7 mouse cellular contexts compared by ENCODE assay signal in genomic region chr10:83648131-83649020, GRCm38 (mm10). TPM values are rescaled to one million over a fixed set of nuclear protein-coding genes. Genes with fewer than 3 reads are reported as not detected.
A peak's percentile ranks its signal among the peaks of the same experiment; 100 is the strongest.
DNase-seq lines count a peak whose midpoint lies in the region; ATAC-seq and TF ChIP-seq lines count a peak whose summit lies in the region.

Gene Appl2, minus strand, starts transcription at chr10:83648738.

- H3K27ac ChIP-seq in embryonic facial prominence, embryonic 10.5 days (replicated peaks) = peak within 1 kb of the TSS; percentile 85
- H3K27ac ChIP-seq in kidney, adult 2 months (ENCODE audit: insufficient read depth, low read depth, low read length) = peak within 1 kb of the TSS; percentile 48
- H3K27ac ChIP-seq in limb, embryonic 11.5 days (replicated peaks; ENCODE audit: low read depth, low read length) = no peak within 1 kb of the TSS
- H3K27ac ChIP-seq in midbrain, embryonic 13.5 days = peak within 1 kb of the TSS; percentile 84
- peak within 1 kb of the TSS; percentile 68 for H3K27ac ChIP-seq in small intestine, adult 2 months (ENCODE audit: insufficient read depth, low read depth, low read length)

- peak; percentile 98 for DNase-seq in adrenal gland, postnatal 14 days
- peak; percentile 94 for DNase-seq in embryonic facial prominence, embryonic 10.5 days (ENCODE audit: low spot score)
- peak; percentile 96 to 97 for DNase-seq in heart, adult 18-20 months
- DNase-seq in kidney, adult 2 months = peak; percentile 97
- peak; percentile 90 for DNase-seq in limb, embryonic 11.5 days (ENCODE audit: low spot score)

- no peak for TF ChIP-seq CTCF in kidney, adult 2 months (conservative IDR thresholded peaks at IDR 0.05; ENCODE audit: insufficient read depth, insufficient read length, low read depth, low read length)
- no peak for TF ChIP-seq CTCF in small intestine, adult 2 months (IDR thresholded peaks at IDR 0.05; ENCODE audit: extremely low read depth, insufficient read length, insufficient replicate concordance, low read depth, low read length)

- TF ChIP-seq POLR2A in kidney, adult 2 months (IDR thresholded peaks at IDR 0.05; ENCODE audit: low read depth, low read length) = peak; percentile 15
- peak; percentile 62; the same call in 1 of the 2 replicates for TF ChIP-seq POLR2A in small intestine, adult 2 months (IDR thresholded peaks at IDR 0.05; ENCODE audit: low read depth, low read length)

- peaks cover 45% of the 10 kb centered on the region for H3K4me1 ChIP-seq in embryonic facial prominence, embryonic 10.5 days
- H3K4me1 ChIP-seq in kidney, adult 2 months (ENCODE audit: control insufficient read depth, insufficient read depth, low read length) = peaks cover 7% of the 10 kb centered on the region; the same call in 1 of the 2 replicates
- peaks cover 5% of the 10 kb centered on the region; the same call in 1 of the 2 replicates for H3K4me1 ChIP-seq in limb, embryonic 11.5 days (ENCODE audit: control insufficient read depth, insufficient read depth, low read length)
- peaks cover 40% of the 10 kb centered on the region for H3K4me1 ChIP-seq in midbrain, embryonic 13.5 days (replicated peaks)
- peaks cover 13% of the 10 kb centered on the region; the same call in 1 of the 2 replicates for H3K4me1 ChIP-seq in small intestine, adult 2 months (ENCODE audit: control insufficient read depth, insufficient read depth, insufficient read length, low read length)

- peak within 1 kb of the TSS; percentile 62 for H3K4me2 ChIP-seq in limb, embryonic 11.5 days (ENCODE audit: low read depth, severe bottlenecking)
- peak within 1 kb of the TSS; percentile 78 for H3K4me2 ChIP-seq in midbrain, embryonic 13.5 days (replicated peaks)

- H3K27me3 ChIP-seq in embryonic facial prominence, embryonic 10.5 days (replicated peaks; ENCODE audit: low read depth, poor library complexity, severe bottlenecking) = no peaks in the 10 kb centered on the region
- no peaks in the 10 kb centered on the region for H3K27me3 ChIP-seq in kidney, adult 2 months (replicated peaks; ENCODE audit: control insufficient read depth, insufficient read depth, low read length)
- no peaks in the 10 kb centered on the region for H3K27me3 ChIP-seq in limb, embryonic 11.5 days (ENCODE audit: control insufficient read depth, insufficient read depth, low read length)
- no peaks in the 10 kb centered on the region for H3K27me3 ChIP-seq in midbrain, embryonic 13.5 days
- no peaks in the 10 kb centered on the region for H3K27me3 ChIP-seq in small intestine, adult 2 months (ENCODE audit: control insufficient read depth, insufficient read depth, low read length)

- no peaks in the 10 kb centered on the region for H3K36me3 ChIP-seq in embryonic facial prominence, embryonic 10.5 days (replicated peaks)
- H3K36me3 ChIP-seq in kidney, adult 2 months (ENCODE audit: control insufficient read depth, insufficient read depth, low read length) = no peaks in the 10 kb centered on the region
- H3K36me3 ChIP-seq in limb, embryonic 11.5 days (ENCODE audit: control insufficient read depth, insufficient read depth, low read length) = no peaks in the 10 kb centered on the region
- H3K36me3 ChIP-seq in midbrain, embryonic 13.5 days = no peaks in the 10 kb centered on the region
- H3K36me3 ChIP-seq in small intestine, adult 2 months (ENCODE audit: control insufficient read depth, insufficient read depth, low read length) = no peaks in the 10 kb centered on the region

- peak within 1 kb of the TSS; percentile 81 for H3K9ac ChIP-seq in limb, embryonic 11.5 days (ENCODE audit: low read length)
- peak within 1 kb of the TSS; percentile 89 for H3K9ac ChIP-seq in midbrain, embryonic 13.5 days (replicated peaks)

- H3K9me3 ChIP-seq in embryonic facial prominence, embryonic 10.5 days = no peaks in the 10 kb centered on the region
- no peaks in the 10 kb centered on the region for H3K9me3 ChIP-seq in limb, embryonic 11.5 days (ENCODE audit: control insufficient read depth, low read length)
- H3K9me3 ChIP-seq in midbrain, embryonic 13.5 days = no peaks in the 10 kb centered on the region

- ATAC-seq in limb, embryonic 11.5 days (ENCODE audit: insufficient number of reproducible peaks, low FRiP score, low TSS enrichment, low read depth) = peak; percentile 94
- ATAC-seq in midbrain, embryonic 13.5 days = peak; percentile 99

- WGBS in embryonic facial prominence, embryonic 10.5 days = under 1% methylated on average over 59 of the region's 59 CpGs
- under 1% methylated on average over 58 of the region's 59 CpGs for WGBS in kidney, adult 2 months
- under 1% methylated on average over 48 of the region's 59 CpGs for WGBS in limb, embryonic 11.5 days
- under 1% methylated on average over 54 of the region's 59 CpGs for WGBS in midbrain, embryonic 13.5 days
- WGBS in small intestine, adult 2 months = under 1% methylated on average over 59 of the region's 59 CpGs

- H3K4me3 ChIP-seq in embryonic facial prominence, embryonic 10.5 days = peak within 1 kb of the TSS; percentile 68
- peak within 1 kb of the TSS; percentile 74 for H3K4me3 ChIP-seq in kidney, adult 2 months (ENCODE audit: insufficient read depth, low read depth, low read length)
- peak within 1 kb of the TSS; percentile 80 for H3K4me3 ChIP-seq in limb, embryonic 11.5 days (ENCODE audit: low read depth, low read length)
- H3K4me3 ChIP-seq in midbrain, embryonic 13.5 days (replicated peaks) = peak within 1 kb of the TSS; percentile 86
- peak within 1 kb of the TSS; percentile 85 for H3K4me3 ChIP-seq in small intestine, adult 2 months (ENCODE audit: low read depth, low read length)

RNA-seq across cellular contexts. Expression of gene Appl2, which starts in this region (rescaled TPM):
- 63.5 and 81.7 TPM in 2 replicates for total RNA-seq in adrenal gland, postnatal 14 days (2021)
- 39.6 and 40.6 TPM in 2 replicates for polyA plus RNA-seq in embryonic facial prominence, embryonic 10.5 days (2016; fragmentation: Nextera tagmentation; extraction: Ambion mirVana)
- 10 to 100 TPM; 34.2 to 40.0 TPM for total RNA-seq in heart, adult 18-20 months (2021)
- 17.7 and 18.7 TPM in 2 replicates for polyA plus RNA-seq in kidney, adult 2 months (2012; rRNA removed)
- 36.8 and 47.7 TPM in 2 replicates for polyA plus RNA-seq in limb, embryonic 11.5 days (2014; fragmentation: Nextera tagmentation; extraction: Ambion mirVana)
- 44.7 and 49.8 TPM in 2 replicates for polyA plus RNA-seq in midbrain, embryonic 13.5 days (2015; fragmentation: Nextera tagmentation; extraction: Ambion mirVana)
- polyA plus RNA-seq in small intestine, adult 2 months (2012; rRNA removed) = 12.3 and 33.9 TPM in 2 replicates
